Mouse (Mus musculus) Muller cell, postnatal 12 days (primary cell): ENCODE data around the gene Krt75.
"Not testable (repeated sequence)": the region's sequence is repeated elsewhere in the genome, so short reads cannot be mapped to it uniquely, and the experiment has no call there.

ENCODE experiments used
- DNase-seq: peaks from one replicate; pipeline ENCODE4 v3.0.0-alpha.2; 2015; ENCODE audit errors: inconsistent ontology term

Krt75 gene

GRCm38 (mm10) chr15:101517161-101517560, 56.5 kb downstream of the Krt75 start, which contains the start of gene Gm49425:
Gm49425 (minus strand) TSS chr15:101517261.
- DNase-seq: not testable (repeated sequence)
